ENCODE assay signal across 9 mouse cellular contexts in the genomic region with DNA sequence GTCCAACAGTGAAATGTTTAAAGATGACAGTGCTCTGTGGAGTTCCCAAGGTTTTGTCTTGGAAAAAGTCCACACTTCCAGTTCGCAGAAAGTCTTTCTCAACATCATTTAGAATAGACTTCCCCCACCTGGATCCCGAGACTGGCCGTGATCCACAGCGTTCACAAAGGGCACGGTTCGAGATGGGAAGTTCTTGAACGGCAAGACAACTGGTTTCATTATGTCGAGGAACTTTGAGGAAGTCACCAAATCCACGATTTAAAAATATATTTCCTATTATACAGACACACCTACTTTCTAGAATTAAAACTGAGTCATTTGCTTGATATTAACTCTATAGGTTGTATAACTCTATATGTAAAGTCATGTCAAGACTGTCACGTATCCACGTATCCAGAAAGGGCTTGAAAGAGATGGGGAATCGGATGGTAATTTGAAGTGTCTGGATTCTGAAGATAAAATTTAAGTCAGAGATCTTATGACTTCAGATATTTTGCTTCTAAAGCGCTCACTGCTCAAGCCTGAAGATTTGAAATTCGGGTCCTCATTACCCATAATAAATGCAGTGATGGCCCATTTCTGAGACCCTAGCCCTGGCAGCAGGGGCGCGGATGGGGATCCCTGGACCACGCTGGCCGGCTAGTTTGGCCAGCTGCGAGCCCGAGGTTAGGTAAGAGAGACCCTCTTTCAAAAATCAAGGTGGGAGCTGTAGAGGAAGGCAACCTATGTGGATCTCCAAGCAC. TPM values are rescaled to one million over a fixed set of nuclear protein-coding genes. Genes with fewer than 3 reads are reported as not detected.
DNase-seq lines count a peak whose midpoint lies in the region; ATAC-seq and TF ChIP-seq lines count a peak whose summit lies in the region.
"Had no signal": no experiment of that assay in that cellular context is flagged by ENCODE, and none has a peak within 500 bp of the region (broad histone marks: within the 10 kb centered on the region; RNA-seq: fewer than 3 reads in every experiment).

No protein-coding gene starts in this region.

- peaks cover 14% of the 10 kb centered on the region for H3K4me1 ChIP-seq in heart, embryonic 13.5 days
- H3K4me1 ChIP-seq in liver, embryonic 15.5 days (replicated peaks): peaks cover 39% of the 10 kb centered on the region

- no peaks in the 10 kb centered on the region for H3K9me3 ChIP-seq in heart, embryonic 13.5 days
- no peaks in the 10 kb centered on the region for H3K9me3 ChIP-seq in liver, embryonic 15.5 days (replicated peaks)

- H3K4me2 ChIP-seq in heart, embryonic 13.5 days: peak overlapping the region; percentile 87
- H3K4me2 ChIP-seq in liver, embryonic 15.5 days: peak overlapping the region; percentile 96

- peak overlapping the region; percentile 89 for H3K27ac ChIP-seq in gastrocnemius, adult 2 months
- no peak overlapping the region for H3K27ac ChIP-seq in heart, embryonic 13.5 days (replicated peaks)
- peak overlapping the region; percentile 88 for H3K27ac ChIP-seq in liver, embryonic 15.5 days (replicated peaks)

- TF ChIP-seq CTCF in gastrocnemius, adult 2 months (IDR thresholded peaks at IDR 0.05): no peak

- peak overlapping the region; percentile 79 for H3K9ac ChIP-seq in heart, embryonic 13.5 days
- peak overlapping the region; percentile 71 for H3K9ac ChIP-seq in liver, embryonic 15.5 days

- H3K4me3 ChIP-seq in gastrocnemius, adult 2 months: peak overlapping the region; percentile 82
- peak overlapping the region; percentile 67 for H3K4me3 ChIP-seq in heart, embryonic 13.5 days
- peak overlapping the region; percentile 74 for H3K4me3 ChIP-seq in liver, embryonic 15.5 days (replicated peaks)

- 41% methylated on average over 20 of the region's 20 CpGs for WGBS in heart, embryonic 13.5 days
- 16% methylated on average over 20 of the region's 20 CpGs for WGBS in liver, embryonic 15.5 days (ENCODE audit: insufficient replicate concordance)

- no peak for ATAC-seq in heart, embryonic 13.5 days (ENCODE audit: extremely low read depth, insufficient number of reproducible peaks, low FRiP score, low TSS enrichment)
- no peak for ATAC-seq in liver, embryonic 15.5 days (ENCODE audit: insufficient read depth)
- no peak for ATAC-seq in activated CD4-positive, CD25-positive, alpha-beta regulatory T cell, adult 4 months

- no peak for DNase-seq in gastrocnemius, adult 2 months
- no peak for DNase-seq in gastrocnemius, postnatal 36 days
- DNase-seq in A20 (ENCODE audit: low read depth, low spot score) (peak; percentile 60), adipocyte (ENCODE audit: low spot score) (no peak)
- DNase-seq in yolk sac, embryonic 10.5 days (ENCODE audit: low spot score): no peak

- H3K36me3 ChIP-seq in heart, embryonic 13.5 days: no peaks in the 10 kb centered on the region
- H3K36me3 ChIP-seq in liver, embryonic 15.5 days (replicated peaks): no peaks in the 10 kb centered on the region

- intact Hi-C loops in gastrocnemius, adult 2 months (cut with DNase I): loop anchor here (5.0 kb wide), 1 partner anchor 196 kb away; no protein-coding TSS in a partner anchor
- intact Hi-C loops in gastrocnemius, postnatal 36 days (cut with DNase I): loop anchor here (5.0 kb wide), 1 partner anchor 196 kb away; no protein-coding TSS in a partner anchor

- H3K27me3 ChIP-seq in heart, embryonic 13.5 days (replicated peaks): no peaks in the 10 kb centered on the region
- no peaks in the 10 kb centered on the region for H3K27me3 ChIP-seq in liver, embryonic 15.5 days

RNA-seq across cellular contexts. Expression of a gene that starts 0.8 kb away (rescaled TPM):
- total RNA-seq in gastrocnemius, adult 2 months (2021): 10 to 100 TPM; 16.1 to 21.2 TPM
- total RNA-seq in gastrocnemius, postnatal 36 days (2021): 10 to 100 TPM; 15.5 to 17.4 TPM
- 41.2 and 46.5 TPM in 2 replicates for polyA plus RNA-seq in heart, embryonic 13.5 days (2015; fragmentation: Nextera tagmentation; extraction: Ambion mirVana)
- polyA plus RNA-seq in liver, embryonic 15.5 days (2015; fragmentation: Nextera tagmentation; extraction: Ambion mirVana): 28.9 and 29.8 TPM in 2 replicates
- polyA plus RNA-seq in activated CD4-positive, CD25-positive, alpha-beta regulatory T cell, adult 4 months (2017; shearing (Covaris generic)): 100 to 1,000 TPM; 216 to 219 TPM

RNA-seq across cellular contexts. Expression of a gene that starts 0.9 kb away (rescaled TPM):
- under 1 TPM; 0.59 to 0.71 TPM for total RNA-seq in gastrocnemius, adult 2 months (2021)
- under 1 TPM; 0.52 to 0.61 TPM for total RNA-seq in gastrocnemius, postnatal 36 days (2021)
- polyA plus RNA-seq in heart, embryonic 13.5 days (2015; fragmentation: Nextera tagmentation; extraction: Ambion mirVana): 0.18 and 0.28 TPM in 2 replicates
- 0.76 and 1.1 TPM in 2 replicates for polyA plus RNA-seq in liver, embryonic 15.5 days (2015; fragmentation: Nextera tagmentation; extraction: Ambion mirVana)
- polyA plus RNA-seq in activated CD4-positive, CD25-positive, alpha-beta regulatory T cell, adult 4 months (2017; shearing (Covaris generic)): 10 to 100 TPM; 37.7 to 48.6 TPM

RNA-seq across cellular contexts. Expression of a gene that starts 31.9 kb away (rescaled TPM):
- total RNA-seq in gastrocnemius, adult 2 months (2021): not detected
- total RNA-seq in gastrocnemius, postnatal 36 days (2021): not detected
- 0.33 TPM in 1 of 2 replicates, not detected in the other for polyA plus RNA-seq in heart, embryonic 13.5 days (2015; fragmentation: Nextera tagmentation; extraction: Ambion mirVana)
- not detected in 2 replicates for polyA plus RNA-seq in liver, embryonic 15.5 days (2015; fragmentation: Nextera tagmentation; extraction: Ambion mirVana)
- polyA plus RNA-seq in activated CD4-positive, CD25-positive, alpha-beta regulatory T cell, adult 4 months (2017; shearing (Covaris generic)): not detected
- total RNA-seq: heart, postnatal 10 days had no signal

RNA-seq across cellular contexts. Expression of a gene that starts 41.2 kb away (rescaled TPM):
- not detected for total RNA-seq in gastrocnemius, adult 2 months (2021)
- not detected for total RNA-seq in gastrocnemius, postnatal 36 days (2021)
- polyA plus RNA-seq in heart, embryonic 13.5 days (2015; fragmentation: Nextera tagmentation; extraction: Ambion mirVana): 2.9 and 5.0 TPM in 2 replicates
- polyA plus RNA-seq in liver, embryonic 15.5 days (2015; fragmentation: Nextera tagmentation; extraction: Ambion mirVana): 0.46 and 0.76 TPM in 2 replicates
- 10 to 100 TPM; 23.8 to 28.8 TPM for polyA plus RNA-seq in activated CD4-positive, CD25-positive, alpha-beta regulatory T cell, adult 4 months (2017; shearing (Covaris generic))

RNA-seq across cellular contexts. Expression of a gene that starts 44.3 kb away (rescaled TPM):
- not detected for total RNA-seq in gastrocnemius, adult 2 months (2021)
- not detected for total RNA-seq in gastrocnemius, postnatal 36 days (2021)
- not detected in 2 replicates for polyA plus RNA-seq in heart, embryonic 13.5 days (2015; fragmentation: Nextera tagmentation; extraction: Ambion mirVana)
- not detected in 2 replicates for polyA plus RNA-seq in liver, embryonic 15.5 days (2015; fragmentation: Nextera tagmentation; extraction: Ambion mirVana)
- polyA plus RNA-seq in activated CD4-positive, CD25-positive, alpha-beta regulatory T cell, adult 4 months (2017; shearing (Covaris generic)): 10 to 100 TPM; 17.2 to 23.0 TPM
- total RNA-seq: heart, postnatal 10 days had no signal

Comparison
In these comparisons a context has a peak if more than half of its experiments do, and no peak if none do; other contexts are left out.
1. RNA of a gene that starts 0.9 kb away (polyA plus RNA-seq): 37.7 to 48.6 TPM in activated CD4-positive, CD25-positive, alpha-beta regulatory T cell, adult 4 months; 0.76 to 1.1 TPM in liver, embryonic 15.5 days and 0.18 to 0.28 TPM in heart, embryonic 13.5 days; every median in the first group is over 10 times any median in the second.
2. Peak in every context shown above with its lines, with median percentiles within 50 percentile points of each other: H3K4me3 ChIP-seq.